Mouse (Mus musculus) adrenal gland, adult 18-20 months (tissue): ENCODE measurements around the gene Rerg. TPM values are rescaled to one million over a fixed set of nuclear protein-coding genes. Genes with fewer than 3 reads are reported as not detected.
"Not testable (repeated sequence)": the region's sequence is repeated elsewhere in the genome, so short reads cannot be mapped to it uniquely, and the experiment has no call there.

Experiments
- DNase-seq, 2 experiments: peaks; one replicate each; pipeline ENCODE4 v3.0.0; 2021 to 2022; ENCODE audit warnings: low spot score in 2 of 2
- total RNA-seq, 2 experiments: library from RNA; stranded (reverse); gene quantifications; 1 replicate in 1 of 2; 2 replicates in 1 of 2; pipeline ENCODE4 v1.2.3; 2021

Gene Rerg
- total RNA-seq, 2 experiments from 2014 or later: 96.0 to 106 TPM

- no peak for DNase-seq
Observed at GRCm38 (mm10) chr6:137087956-137088355, 82.3 kb downstream of the Rerg start.

GRCm38 (mm10) chr6:137087470-137087869, 82.8 kb downstream of the Rerg start:
- no peak for DNase-seq

GRCm38 (mm10) chr6:137079701-137080100, 90.6 kb downstream of the Rerg start:
- no peak for DNase-seq

GRCm38 (mm10) chr6:137076731-137077130, 93.6 kb downstream of the Rerg start:
- DNase-seq: peak in 1 of 2 experiments; percentile 27

GRCm38 (mm10) chr6:137076225-137076624, 94.1 kb downstream of the Rerg start:
- no peak for DNase-seq

DNA sequence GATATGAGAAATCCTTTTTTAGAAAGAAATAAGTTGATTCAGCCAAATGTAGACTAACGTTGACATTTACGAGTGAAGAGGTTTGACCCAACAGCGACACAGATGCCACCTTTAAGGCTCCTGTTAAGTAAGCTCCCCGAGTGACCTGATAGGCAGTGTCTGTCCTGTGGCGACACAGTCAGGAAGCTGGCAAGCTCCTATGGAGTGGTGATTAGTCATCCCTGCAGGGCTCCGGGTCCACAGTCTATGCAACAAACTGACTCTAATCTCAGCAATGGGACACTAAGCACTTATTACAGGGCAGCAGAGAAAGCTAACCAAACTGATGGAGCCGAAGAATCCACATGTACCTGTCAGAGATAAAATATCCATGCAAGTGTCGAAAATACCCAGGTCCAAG, 98.0 kb downstream of the Rerg start:
- DNase-seq: no peak

- no peak for DNase-seq
Observed at GRCm38 (mm10) chr6:137071466-137071865, 98.8 kb downstream of the Rerg start.

DNA sequence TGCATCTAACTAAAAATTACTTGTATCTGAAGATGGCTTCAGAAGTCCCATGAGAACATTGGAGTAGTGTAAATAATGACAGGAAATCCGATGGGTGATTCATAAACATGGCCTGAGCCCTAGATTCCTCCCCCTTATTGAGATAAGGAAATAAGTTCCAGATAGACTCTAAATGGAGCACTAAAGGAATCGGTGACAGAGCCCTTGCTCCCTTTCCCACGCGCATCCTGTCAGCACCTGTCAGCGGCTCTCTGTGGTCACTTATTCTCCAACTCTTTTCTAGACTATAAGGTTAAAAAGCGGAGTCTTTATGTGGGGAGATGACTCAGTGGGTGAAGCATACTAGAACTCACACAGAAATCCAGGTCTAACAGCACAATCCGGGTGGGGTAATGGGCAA, 104.8 kb downstream of the Rerg start:
- DNase-seq: no peak

DNA sequence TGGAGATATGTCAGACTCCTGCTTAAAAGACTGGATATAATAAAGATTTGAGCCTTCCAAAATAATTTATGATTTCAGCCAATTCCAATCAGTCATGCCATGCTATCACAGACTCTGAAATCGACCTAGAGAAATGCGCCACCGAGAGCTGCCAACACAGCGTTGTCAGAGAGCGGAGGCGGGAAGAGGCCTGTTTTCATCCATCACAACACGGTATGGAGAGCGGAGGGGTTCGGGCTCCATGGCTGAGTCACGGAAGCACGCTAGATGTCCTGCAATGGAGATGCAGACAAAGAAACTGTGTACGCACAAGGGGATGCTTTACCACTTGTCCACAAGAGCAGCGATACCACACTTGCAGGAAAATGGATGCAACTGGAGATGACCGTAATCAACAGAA, 105.5 kb downstream of the Rerg start:
- no peak for DNase-seq

GRCm38 (mm10) chr6:137063239-137063940, 106.9 kb downstream of the Rerg start:
- no peak for DNase-seq

- DNase-seq: no peak
Observed at GRCm38 (mm10) chr6:137061880-137062531, 108.3 kb downstream of the Rerg start.

DNA sequence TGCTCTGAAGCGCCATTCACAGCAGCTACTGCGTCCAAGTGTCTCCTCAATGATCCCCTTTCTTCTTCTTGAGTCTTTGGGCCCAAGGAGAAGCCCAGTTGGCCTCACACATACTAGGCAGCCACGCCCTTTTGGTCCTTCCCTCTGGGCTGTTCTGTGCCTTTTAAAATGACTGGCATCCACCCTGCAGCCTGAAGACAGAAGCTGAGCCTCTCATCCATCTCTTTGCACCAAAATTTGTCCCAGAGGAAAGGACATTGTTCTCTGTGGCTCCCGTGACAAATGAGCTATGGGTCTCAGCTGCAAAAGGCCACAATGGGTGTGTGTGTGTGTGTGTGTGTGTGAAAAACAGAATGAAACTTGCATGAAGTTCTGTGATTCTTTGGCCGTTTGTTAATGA, 109.7 kb downstream of the Rerg start:
- no peak for DNase-seq

DNA sequence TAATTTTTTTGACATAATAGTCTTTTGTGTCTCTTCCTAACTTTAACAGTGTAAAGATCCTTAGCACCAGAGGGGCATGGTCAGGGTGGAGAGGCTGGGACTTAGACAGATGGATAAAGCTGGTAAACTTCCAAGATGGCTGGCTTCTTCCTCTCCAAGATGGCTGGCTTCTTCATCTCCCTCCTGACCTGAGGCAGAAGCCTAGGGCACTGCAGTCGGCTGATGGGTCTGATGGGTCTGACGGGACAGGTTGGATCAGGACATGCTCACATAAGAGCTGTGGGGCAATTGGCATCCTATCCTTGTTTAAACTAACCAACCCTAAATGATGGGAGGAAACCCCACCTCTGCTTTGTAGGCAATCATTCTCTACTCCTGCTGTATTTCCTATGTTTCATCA, 112.0 kb downstream of the Rerg start:
- DNase-seq: no peak

DNA sequence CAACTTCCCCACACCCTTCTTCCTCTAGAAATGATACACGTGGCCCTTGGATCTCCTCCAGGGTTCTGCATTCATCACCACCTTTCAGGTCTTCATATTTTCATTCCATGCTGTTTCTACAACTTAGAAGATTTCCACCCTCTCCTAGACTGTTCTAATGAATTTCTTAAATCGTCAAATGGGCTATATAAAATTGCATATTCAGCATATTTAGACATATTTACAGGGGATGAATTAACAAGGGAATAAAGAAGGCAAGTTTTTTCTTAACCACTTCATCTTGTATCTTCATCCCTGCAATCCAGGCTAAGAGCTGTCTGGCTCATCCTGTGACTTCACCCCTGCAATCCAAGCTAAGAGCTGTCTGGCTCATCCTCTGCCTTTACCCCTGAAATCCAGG, 116.2 kb downstream of the Rerg start:
- DNase-seq: no peak

- DNase-seq: peak; percentile 43 to 57
Observed at GRCm38 (mm10) chr6:137053464-137053863, 116.8 kb downstream of the Rerg start.

- no peak for DNase-seq
Observed at GRCm38 (mm10) chr6:137053006-137053405, 117.3 kb downstream of the Rerg start.

DNA sequence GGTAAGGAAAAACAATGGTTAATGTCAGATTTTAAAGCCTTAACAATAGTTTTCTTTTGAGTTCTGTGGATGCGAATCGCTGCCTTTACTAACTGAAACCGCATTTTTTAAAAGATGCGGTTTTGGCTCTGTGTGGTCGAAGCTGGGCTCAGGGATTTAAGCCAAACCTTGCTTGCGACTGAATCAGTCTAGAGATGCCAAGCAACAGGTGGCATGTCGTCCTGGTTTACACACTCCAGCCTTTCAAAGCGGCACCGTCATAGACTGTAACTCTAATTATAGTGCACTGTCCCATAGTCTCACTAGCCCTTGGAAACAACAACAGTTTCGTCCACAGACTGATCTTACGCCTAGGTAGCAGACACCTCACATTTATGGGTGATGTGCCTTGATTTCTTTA, 123.3 kb downstream of the Rerg start:
- no peak for DNase-seq

DNA sequence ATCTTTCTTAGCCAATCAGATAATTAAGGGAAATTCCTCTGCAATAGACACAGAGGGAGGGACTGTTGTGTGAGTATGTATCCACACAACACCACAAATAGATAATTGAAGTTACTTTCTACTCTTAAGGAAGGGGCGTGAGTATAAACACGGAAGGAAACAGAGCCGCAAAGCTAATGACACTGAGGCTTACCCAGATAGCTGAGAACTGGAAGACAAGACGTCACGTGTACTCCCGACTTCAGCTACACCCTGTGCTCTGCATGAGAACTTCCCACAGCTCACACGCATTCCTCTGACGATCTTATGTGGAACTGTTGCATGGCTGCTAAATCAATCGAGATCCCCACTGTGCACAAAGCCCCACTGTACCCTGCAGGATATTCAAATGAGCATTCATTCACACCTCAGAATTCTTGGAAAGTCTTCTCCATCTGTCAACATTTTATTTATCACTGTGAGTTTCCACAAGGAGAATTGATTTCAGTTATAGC, 125.2 kb downstream of the Rerg start:
- DNase-seq: no peak

DNA sequence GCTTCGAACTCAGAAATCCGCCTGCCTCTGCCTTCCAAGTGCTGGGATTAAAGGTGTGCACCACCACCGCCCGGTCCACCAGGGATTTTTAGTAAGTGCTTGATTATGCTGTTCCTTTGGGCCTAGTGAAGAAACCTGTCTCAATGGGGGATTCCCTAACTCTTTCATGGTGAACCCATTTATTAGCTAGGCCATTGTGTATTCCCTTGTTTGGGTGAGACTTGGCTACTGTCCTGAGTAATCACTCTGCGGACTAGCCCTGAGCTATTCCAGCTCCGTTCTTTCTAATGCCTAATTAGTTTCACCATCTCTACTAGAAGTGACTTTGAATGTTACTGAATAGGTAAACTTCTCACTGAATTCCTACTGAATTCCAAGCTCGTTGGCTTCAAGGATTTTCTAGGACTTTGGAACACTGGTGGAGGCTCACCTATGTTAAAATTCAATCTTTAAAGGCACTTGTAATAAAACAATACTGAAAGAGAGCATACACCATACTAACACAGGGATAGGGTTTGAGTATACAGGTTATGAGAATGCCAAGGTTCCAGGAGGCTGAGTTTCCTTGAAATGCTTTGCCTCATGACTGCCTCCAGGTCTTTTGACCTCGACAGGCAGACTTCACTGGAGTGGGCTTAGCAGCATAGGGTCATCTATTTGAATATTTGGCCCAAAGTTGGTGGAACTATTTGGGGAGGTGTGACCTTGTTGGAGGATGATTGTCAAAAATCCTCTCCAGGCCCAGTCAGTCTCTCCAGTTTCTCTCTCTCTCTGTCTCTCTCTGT, 134.5 kb downstream of the Rerg start:
- not testable (repeated sequence) for DNase-seq

DNA sequence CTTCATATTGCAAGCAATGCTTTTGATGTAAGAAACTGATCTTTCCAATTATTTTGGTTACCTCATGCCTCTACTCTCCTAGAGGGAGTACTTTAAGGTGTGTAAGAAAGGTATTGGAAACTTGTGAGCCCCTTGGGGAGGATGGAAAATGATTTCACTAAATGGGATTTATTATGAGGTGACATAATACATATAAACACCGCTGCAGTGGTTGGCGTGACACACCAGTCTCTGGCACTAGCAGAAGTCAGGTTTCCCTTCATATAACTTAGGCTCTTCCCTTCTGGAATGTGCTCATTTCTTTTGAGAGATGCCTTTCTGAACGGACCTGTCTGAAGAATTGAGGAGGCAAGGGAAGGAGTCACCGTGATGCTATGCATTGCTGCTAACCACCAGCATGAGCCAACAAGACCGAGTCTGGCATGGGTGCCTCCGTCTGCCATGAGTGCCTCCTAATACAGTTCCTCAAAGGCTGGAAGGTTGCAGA, 139.6 kb downstream of the Rerg start:
- no peak for DNase-seq

GRCm38 (mm10) chr6:137029931-137030610, 140.2 kb downstream of the Rerg start:
- DNase-seq: no peak
